Mouse (Mus musculus) forebrain, embryonic 13.5 days (tissue): Measurements from ENCODE around the gene Tmem230. TPM values are rescaled to one million over a fixed set of nuclear protein-coding genes. Genes with fewer than 3 reads are reported as not detected.

ENCODE experiments used
- ATAC-seq: fragments of 200-750 bp; cut with Nextera tagmentation; 2 replicates; pipeline ENCODE4 v1.8.0; 2017
- H3K27ac ChIP-seq: fragments of 300-500 bp; sonication (generic); 2 replicates; pipeline ENCODE4 v1.5.1; 2015; ENCODE audit warnings: inconsistent platforms, mild to moderate bottlenecking, moderate library complexity
- H3K27me3 ChIP-seq: fragments of 300-500 bp; sonication (generic); 2 replicates; pipeline ENCODE4 v1.6.1; 2015; ENCODE audit warnings: mild to moderate bottlenecking, inconsistent platforms
- H3K36me3 ChIP-seq: fragments of 300-500 bp; sonication (generic); 2 replicates; pipeline ENCODE4 v1.6.1; 2015; ENCODE audit warnings: mild to moderate bottlenecking, inconsistent platforms; ENCODE audit not compliant: poor library complexity, severe bottlenecking
- H3K4me1 ChIP-seq: fragments of 300-500 bp; sonication (generic); 2 replicates; pipeline ENCODE4 v1.6.1; 2015; ENCODE audit warnings: inconsistent platforms
- H3K4me2 ChIP-seq: fragments of 300-500 bp; sonication (generic); 2 replicates; pipeline ENCODE4 v1.6.1; 2015; ENCODE audit warnings: inconsistent platforms, mild to moderate bottlenecking, moderate library complexity
- H3K4me3 ChIP-seq: fragments of 300-500 bp; sonication (generic); 2 replicates; pipeline ENCODE4 v1.5.1; 2015; ENCODE audit warnings: mild to moderate bottlenecking, inconsistent platforms
- H3K9ac ChIP-seq: fragments of 300-500 bp; sonication (generic); 2 replicates; pipeline ENCODE4 v1.6.1; 2015; ENCODE audit warnings: mild to moderate bottlenecking, inconsistent platforms
- H3K9me3 ChIP-seq: fragments of 300-500 bp; sonication (generic); replicated peaks from 2 replicates; pipeline ENCODE4 v1.6.1; 2016; ENCODE audit warnings: inconsistent platforms
- WGBS: fragments of 180-500 bp; shearing (Covaris S2); methylation state at CpG from one replicate; pipeline ENCODE4 v1.1.7; 2015; 5-methylcytosine and 5-hydroxymethylcytosine counted together
- polyA plus RNA-seq: library from polyadenylated mRNA; unstranded; fragments of >200 nt; fragmentation: Nextera tagmentation; extraction: Ambion mirVana; gene quantifications from 2 replicates; pipeline ENCODE4 v1.2.1, GENCODE M21; 2015

The Tmem230 gene
- polyA plus RNA-seq, 1 experiment from 2014 or later = 48.9 TPM

DNA sequence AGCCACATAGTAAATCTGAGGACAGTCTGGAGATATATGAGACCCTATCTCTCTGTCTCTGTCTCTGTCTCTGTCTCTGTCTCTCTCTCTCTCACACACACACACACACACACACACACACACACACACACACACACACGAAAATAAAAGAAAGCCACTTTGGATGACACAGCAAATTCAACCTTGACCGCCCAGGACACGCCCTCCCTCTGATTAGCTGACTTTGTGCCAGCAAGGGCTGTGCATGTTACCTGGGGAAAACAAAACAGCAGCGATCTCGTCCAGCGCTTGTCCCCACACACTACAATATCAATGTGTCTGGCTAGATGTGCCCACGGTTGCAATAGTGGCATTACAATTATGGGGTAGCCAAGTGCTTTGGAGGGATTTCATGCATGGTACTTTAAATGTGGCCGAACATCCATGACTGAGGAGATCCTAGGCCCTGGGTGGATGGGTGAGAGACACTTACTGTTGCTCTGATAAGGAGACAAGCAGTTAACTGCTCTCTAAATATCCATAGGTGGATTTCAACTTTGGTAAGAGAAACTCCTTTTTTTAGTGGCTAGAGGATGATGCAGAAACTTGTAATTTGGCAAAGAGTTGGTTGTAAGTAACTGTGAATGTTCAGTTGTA lies 39.2 kb downstream of the Tmem230 start:
- H3K9me3 ChIP-seq = no peaks in the 10 kb centered on the region

DNA sequence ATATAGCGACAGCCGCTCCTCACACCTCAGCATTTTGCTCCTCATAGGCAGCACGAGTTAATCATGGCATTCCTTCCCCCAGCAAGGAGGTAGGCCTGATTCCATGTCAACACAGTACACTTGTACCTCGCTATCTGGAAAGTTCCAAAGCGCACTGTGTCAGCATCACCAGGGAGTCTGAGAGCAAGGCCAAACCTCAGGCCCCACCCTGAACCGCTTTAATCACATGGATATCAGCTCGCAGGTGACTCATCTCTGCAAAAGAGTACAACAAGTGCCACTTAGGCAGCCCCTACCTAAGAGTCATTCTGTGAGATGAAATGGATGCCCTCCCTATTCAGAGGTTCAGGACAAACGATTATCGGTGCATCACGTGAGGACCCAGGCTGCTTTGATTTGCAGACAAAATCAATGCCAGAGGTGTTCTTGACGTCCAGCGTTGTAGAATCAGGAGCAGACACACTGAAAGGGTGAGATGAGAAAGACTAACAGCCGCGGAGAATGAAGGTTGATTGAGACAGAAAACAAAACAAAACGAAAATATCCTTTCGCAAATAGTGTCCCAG lies 41.2 kb downstream of the Tmem230 start:
- Histone ChIP-seq H3K9ac (no peak overlapping the region), H3K4me3 (no peak overlapping the region), H3K27ac (no peak overlapping the region), H3K4me1 (no peaks in the 10 kb centered on the region), H3K4me2 (no peak overlapping the region), H3K9me3 (no peaks in the 10 kb centered on the region), H3K36me3 (no peaks in the 10 kb centered on the region), H3K27me3 (no peaks in the 10 kb centered on the region)
- ATAC-seq = no peak
- WGBS = 91% methylated on average over 16 of the region's 16 CpGs

More for the DNA sequence above, 39.2 kb downstream of the Tmem230 start:
- Histone ChIP-seq H3K9ac (no peak overlapping the region), H3K4me2 (no peak overlapping the region), H3K4me3 (no peak overlapping the region), H3K27me3 (no peaks in the 10 kb centered on the region), H3K27ac (no peak overlapping the region), H3K36me3 (no peaks in the 10 kb centered on the region), H3K4me1 (no peaks in the 10 kb centered on the region)
- no peak for ATAC-seq
- WGBS = 85% methylated on average over 8 of the region's 8 CpGs

DNA sequence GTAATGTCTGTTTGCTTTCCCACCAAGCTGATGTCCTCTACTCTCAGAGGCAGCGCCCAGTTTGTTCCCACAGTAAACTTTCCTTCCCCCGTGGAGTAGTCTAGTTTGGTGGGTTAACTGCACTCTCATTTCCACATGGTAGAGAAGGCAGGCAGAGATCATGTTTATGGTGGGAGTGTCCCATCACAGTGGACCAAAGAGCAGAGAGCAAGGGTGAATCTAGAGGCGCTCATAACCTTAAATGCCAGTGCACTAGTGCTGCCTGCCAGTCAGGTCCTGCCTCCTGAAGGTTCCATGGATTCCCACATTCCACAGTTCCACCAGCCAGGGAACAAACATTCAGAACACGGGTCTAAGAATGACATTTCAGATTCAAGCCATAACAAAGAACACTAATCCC lies 42.1 kb downstream of the Tmem230 start:
- no peak overlapping the region for H3K9ac ChIP-seq
- no peak overlapping the region for H3K4me3 ChIP-seq
- no peaks in the 10 kb centered on the region for H3K27me3 ChIP-seq
- H3K4me1 ChIP-seq = no peaks in the 10 kb centered on the region
- 79% methylated on average over 4 of the region's 4 CpGs for WGBS
- no peaks in the 10 kb centered on the region for H3K9me3 ChIP-seq
- H3K36me3 ChIP-seq = no peaks in the 10 kb centered on the region
- H3K27ac ChIP-seq = no peak overlapping the region
- H3K4me2 ChIP-seq = no peak overlapping the region
- no peak for ATAC-seq

DNA sequence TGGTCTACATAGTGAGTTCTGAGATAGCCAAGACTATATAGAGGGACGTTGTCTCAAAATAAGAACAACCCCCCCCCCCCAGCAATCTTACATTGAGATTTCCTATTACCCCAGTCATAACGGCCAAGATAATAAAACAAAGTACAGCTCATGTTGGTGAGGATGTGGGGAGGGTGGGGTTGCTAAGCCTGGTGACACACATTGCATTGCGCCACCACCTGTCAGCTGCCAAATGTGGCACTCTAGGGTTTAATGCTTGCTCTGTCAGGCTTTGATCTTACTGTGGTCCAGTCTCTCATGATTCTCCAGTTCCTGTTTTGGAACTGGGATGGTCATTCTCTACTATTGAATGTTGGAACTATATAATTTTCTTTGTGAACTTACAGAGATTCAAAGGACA lies 43.8 kb downstream of the Tmem230 start:
- H3K4me3 ChIP-seq = no peak overlapping the region
- H3K4me2 ChIP-seq = no peak overlapping the region
- ATAC-seq = no peak
- H3K27me3 ChIP-seq = no peaks in the 10 kb centered on the region
- H3K4me1 ChIP-seq = no peaks in the 10 kb centered on the region
- H3K36me3 ChIP-seq = no peaks in the 10 kb centered on the region
- H3K9ac ChIP-seq = no peak overlapping the region
- H3K27ac ChIP-seq = no peak overlapping the region
- WGBS = 85% methylated on average over 3 of the region's 3 CpGs
- no peaks in the 10 kb centered on the region for H3K9me3 ChIP-seq

DNA sequence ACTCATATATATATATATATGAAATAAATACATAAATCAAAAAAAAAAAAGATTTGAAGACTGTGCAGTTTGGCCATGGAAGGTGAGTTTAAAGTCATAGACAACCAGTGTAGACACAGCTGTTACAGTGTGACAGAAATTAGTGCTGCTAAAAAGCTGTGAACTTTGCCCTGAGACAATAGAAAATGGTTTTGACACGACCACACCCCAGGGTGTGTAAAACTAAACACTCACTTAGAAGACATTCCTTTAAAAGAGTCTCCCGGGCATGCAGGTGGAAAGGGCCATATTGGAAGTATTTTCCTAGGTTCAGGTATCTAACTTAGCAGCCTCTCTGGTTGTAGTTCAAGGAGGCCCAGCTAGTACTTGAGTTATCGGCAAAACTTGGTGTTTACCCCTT lies 44.4 kb downstream of the Tmem230 start:
- 84% methylated on average over 3 of the region's 3 CpGs for WGBS
- Histone ChIP-seq H3K9me3 (no peaks in the 10 kb centered on the region), H3K27ac (no peak overlapping the region), H3K4me3 (no peak overlapping the region), H3K4me1 (no peaks in the 10 kb centered on the region), H3K36me3 (no peaks in the 10 kb centered on the region), H3K4me2 (no peak overlapping the region), H3K27me3 (no peaks in the 10 kb centered on the region), H3K9ac (no peak overlapping the region)
- no peak for ATAC-seq

DNA sequence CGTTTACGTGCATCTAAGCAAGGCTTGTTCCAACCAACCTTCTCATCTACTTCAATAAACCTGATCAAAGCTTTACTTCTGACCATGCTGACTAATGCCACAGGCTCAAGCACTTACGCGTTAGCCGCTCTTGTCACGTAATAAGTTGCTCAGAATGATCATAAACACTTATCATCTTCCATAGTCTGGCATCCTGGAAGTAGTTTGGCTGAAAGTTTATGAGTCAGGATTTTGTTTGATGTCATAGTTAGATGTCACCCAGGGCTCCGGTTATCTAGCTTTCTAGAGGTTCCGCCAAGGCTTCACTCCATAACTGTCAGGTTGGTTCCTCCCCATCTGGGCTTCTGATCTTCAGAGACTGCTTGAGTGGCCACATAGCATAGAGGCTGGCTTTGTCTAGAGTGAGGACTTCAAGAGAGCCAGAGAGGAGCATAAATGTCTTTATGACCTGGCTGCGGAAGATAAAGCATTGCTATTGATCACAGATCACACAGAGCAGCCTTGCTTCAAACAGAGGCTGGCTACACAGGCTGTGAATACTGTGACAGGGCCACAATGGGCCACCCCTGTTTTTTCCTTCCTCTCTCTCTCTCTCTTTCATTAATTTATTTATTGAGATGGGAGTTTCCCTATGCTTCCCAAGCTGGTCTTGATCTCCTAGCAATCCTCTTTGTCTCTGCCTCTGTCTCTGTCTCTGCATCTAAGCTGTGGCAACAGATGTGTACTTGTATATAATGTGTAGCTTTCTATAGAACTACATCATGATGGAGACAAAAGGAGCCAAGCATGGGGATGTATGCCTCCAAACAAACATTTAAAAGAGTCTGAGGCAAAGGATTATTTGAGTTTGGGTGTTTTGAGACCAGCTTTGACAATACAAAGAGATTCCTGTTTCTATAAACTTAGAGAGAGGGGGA lies 49.3 kb downstream of the Tmem230 start:
- Histone ChIP-seq H3K36me3 (no peaks in the 10 kb centered on the region), H3K4me1 (no peaks in the 10 kb centered on the region), H3K9me3 (no peaks in the 10 kb centered on the region), H3K4me3 (no peak overlapping the region), H3K27ac (no peak overlapping the region), H3K9ac (no peak overlapping the region), H3K4me2 (no peak overlapping the region), H3K27me3 (no peaks in the 10 kb centered on the region)
- 88% methylated on average over 9 of the region's 9 CpGs for WGBS
- ATAC-seq = no peak

DNA sequence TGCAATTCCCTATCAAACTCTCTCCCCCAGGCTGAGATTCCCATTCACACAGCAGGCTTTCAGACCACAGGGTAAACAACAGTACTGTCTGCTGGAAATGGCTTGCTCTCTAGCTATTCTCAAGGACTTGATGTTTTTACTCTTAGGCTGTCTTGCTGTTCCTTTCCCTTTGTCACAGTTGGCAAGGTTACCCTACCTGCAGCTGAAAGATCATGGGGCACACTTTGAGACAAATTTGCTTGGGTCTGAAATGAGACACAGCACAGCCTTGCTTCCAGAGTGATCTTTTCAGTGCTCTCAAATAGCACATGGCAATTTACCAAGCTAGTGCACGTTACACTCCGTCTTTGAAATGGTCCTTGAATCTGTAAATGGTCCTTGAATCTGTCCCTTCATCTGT lies 52.0 kb downstream of the Tmem230 start:
- Histone ChIP-seq H3K27me3 (no peaks in the 10 kb centered on the region), H3K27ac (no peak overlapping the region), H3K9me3 (no peaks in the 10 kb centered on the region), H3K36me3 (no peaks in the 10 kb centered on the region), H3K4me1 (no peaks in the 10 kb centered on the region), H3K4me2 (no peak overlapping the region), H3K9ac (no peak overlapping the region), H3K4me3 (no peak overlapping the region)
- 81% methylated on average over 2 of the region's 2 CpGs for WGBS
- ATAC-seq = no peak

DNA sequence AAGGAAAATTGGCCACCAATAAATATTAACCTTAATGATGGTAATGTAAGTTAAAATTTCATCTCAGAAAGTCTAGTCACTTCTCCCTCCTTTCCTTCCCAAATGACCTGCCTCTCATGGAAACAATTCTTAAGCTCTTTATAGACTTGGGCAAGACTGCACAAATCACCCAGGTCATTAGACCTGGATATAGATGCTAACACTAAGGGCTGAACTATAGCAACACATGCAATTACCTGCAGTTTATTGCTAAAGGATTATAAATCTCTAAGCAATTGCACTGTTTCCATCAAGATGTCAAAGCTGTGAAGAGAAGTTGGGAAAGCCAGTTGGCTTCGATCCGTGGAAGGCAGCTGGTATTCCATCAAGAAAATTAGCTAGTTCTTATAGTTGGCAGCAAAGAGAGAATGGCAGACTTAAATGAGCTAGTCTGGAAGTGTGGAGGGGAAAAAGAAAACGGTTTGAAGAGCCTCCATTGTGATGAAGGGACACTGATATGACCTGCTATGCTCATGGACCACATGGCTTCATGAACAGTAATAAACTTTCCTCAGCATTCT lies 56.9 kb downstream of the Tmem230 start:
- 76% methylated on average over 3 of the region's 3 CpGs for WGBS
- H3K36me3 ChIP-seq = no peaks in the 10 kb centered on the region
- no peak for ATAC-seq
- H3K4me3 ChIP-seq = no peak overlapping the region
- H3K4me1 ChIP-seq = no peaks in the 10 kb centered on the region
- no peaks in the 10 kb centered on the region for H3K27me3 ChIP-seq
- H3K9me3 ChIP-seq = no peaks in the 10 kb centered on the region
- H3K27ac ChIP-seq = no peak overlapping the region
- H3K9ac ChIP-seq = no peak overlapping the region
- no peak overlapping the region for H3K4me2 ChIP-seq

Other genes with a start within 250 kb of the Tmem230 start
- gene Rassf2, start 217.5 kb downstream of the Tmem230 start, polyA plus RNA-seq = 21.1 and 22.1 TPM in 2 replicates
- gene Slc23a2, start 102.7 kb downstream of the Tmem230 start, polyA plus RNA-seq = 16.6 and 19.1 TPM in 2 replicates
- 322 and 326 TPM in 2 replicates for gene Pcna, start 5.5 kb upstream of the Tmem230 start, polyA plus RNA-seq
- 19.2 and 21.7 TPM in 2 replicates for gene Cds2, start 15.3 kb upstream of the Tmem230 start, polyA plus RNA-seq
- gene Prokr2, start 137.6 kb upstream of the Tmem230 start, polyA plus RNA-seq = 4.1 and 6.1 TPM in 2 replicates